Mouse (Mus musculus) erythroid progenitor cell, adult 5-6 weeks (primary cell): ENCODE data around the gene Ano1. TPM values are rescaled to one million over a fixed set of nuclear protein-coding genes. Genes with fewer than 3 reads are reported as not detected.

ENCODE experiments used
- ATAC-seq: replicated peaks from 2 replicates; pipeline ENCODE4 v1.8.0; 2016; ENCODE audit warnings: moderate number of reproducible peaks, mild to moderate bottlenecking, moderate TSS enrichment, inconsistent platforms; ENCODE audit not compliant: poor library complexity, low FRiP score, severe bottlenecking
- total RNA-seq, 2 experiments: library from RNA; stranded (forward) in 1 of 2; stranded (reverse) in 1 of 2; fragments of 150-400 nt in 1 of 2; fragments of 186-747, 209-891 nt in 1 of 2; gene quantifications; 2 replicates each; pipeline versions ENCODE4 v1.2.3 to v1.2.4; 2015 to 2017; ENCODE audit warnings: low replicate concordance in 2 of 2

The Ano1 gene
- total RNA-seq, 2 experiments from 2014 or later, result not detected

DNA sequence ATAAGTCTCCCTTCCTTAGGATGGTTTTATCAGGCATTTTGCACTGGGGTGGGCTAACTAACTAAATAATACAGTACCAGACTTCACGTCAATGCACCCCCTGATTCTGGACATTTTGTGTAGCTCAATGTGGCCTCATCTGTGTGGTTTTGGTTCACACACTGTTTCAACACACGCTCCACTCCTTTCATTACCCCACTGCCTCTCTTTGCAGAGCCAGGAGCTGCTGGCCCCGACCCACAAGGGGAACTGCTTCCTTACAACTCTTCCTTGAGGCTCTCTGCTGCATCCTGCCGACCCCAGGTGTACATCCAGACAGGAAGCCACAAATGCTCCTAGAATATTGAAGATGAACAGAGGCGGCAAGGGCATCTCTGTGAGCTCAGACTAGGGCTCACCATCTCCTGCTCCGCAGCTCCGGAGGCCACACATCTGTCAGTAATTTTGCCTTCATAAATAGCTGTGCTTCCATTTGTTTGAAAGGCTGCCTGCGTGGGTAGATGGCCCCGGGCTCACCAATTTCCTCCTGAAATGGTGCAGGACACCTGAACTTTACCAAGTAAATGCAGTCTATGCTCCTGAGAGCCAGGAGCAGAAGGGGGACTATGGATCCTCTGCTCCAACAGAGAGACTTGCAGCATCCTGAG is 17.8 kb upstream of the Ano1 start:
- no peak for ATAC-seq

DNA sequence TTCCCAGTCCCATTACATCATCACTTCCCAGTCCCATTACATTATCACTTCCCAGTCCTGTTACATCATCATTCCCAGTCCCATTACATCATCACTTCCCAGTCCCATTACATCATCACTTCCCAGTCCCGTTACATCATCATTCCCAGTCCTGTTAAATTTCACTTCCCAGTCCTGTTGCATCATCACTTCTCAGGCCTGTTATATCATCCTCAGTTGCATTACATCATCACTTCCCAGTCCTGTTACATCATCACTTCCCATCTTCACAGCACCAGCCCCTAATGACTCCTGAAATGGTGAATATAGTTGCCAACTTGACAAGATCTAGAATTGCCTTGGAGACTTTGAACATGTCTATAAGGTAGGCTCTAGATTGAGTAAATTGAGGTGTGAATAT is 17.1 kb upstream of the Ano1 start:
- ATAC-seq, result no peak

DNA sequence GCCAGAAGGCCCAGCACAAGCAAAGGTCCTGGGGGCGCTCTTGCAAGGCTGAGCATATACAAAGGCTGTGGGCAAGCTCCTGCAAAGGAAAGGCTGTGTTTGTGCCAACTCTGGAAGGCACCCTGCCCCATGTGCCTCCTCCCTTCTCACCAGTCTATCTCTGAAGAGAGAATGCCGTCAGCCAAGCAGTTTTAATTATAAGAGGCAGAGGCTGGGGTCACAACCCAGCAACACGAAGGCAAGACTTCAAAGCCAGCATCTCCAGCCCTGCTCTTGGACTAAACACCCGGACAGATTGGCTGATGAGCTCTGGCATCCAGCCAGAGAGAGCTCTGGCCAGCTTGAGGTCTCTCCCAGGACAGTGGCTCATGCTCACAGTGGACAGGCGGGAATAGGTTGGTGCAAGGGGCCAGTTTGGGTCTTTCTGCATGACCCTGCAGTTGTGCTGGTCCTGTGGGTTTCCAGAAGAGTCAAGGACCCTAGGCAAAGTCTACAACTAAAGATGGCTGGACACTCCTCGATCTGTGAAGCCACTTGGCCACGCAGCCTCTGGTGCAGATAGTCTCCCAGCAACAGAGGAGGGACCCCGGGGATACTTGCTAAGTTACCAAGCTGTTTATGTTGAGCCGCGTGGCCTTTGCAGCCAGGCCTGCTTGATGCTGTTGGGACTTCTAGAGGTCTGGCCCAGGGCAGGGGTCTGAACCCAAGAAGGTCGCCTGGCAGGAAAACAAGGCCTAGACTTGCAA is 12.9 kb upstream of the Ano1 start:
- no peak for ATAC-seq

DNA sequence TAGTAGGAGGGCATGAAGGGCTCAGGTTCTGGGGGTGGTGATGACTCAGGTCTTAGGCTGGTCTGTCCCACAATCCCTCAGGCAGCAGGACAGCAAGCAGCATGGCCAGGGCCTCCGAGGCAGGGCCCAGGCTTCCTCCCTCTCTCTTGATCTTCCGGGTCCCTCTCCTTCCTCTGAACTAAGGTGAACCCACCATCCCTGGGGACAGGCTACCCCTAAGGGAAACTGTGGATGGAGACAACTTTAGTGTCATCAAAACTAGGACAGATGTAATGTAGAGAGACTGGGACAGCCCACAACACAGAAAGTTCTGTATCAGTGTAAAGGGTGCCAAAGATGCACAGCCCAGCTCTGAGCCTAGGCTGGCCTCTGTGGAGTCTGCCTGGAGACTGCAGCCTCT is 12.2 kb upstream of the Ano1 start:
- ATAC-seq, result no peak

GRCm38 (mm10) chr7:144762496-144763235 is 10.9 kb upstream of the Ano1 start:
- ATAC-seq, result no peak

- ATAC-seq, result no peak
Observed at GRCm38 (mm10) chr7:144760228-144760627, 8.5 kb upstream of the Ano1 start.

GRCm38 (mm10) chr7:144759455-144759854 is 7.7 kb upstream of the Ano1 start:
- ATAC-seq, result no peak

DNA sequence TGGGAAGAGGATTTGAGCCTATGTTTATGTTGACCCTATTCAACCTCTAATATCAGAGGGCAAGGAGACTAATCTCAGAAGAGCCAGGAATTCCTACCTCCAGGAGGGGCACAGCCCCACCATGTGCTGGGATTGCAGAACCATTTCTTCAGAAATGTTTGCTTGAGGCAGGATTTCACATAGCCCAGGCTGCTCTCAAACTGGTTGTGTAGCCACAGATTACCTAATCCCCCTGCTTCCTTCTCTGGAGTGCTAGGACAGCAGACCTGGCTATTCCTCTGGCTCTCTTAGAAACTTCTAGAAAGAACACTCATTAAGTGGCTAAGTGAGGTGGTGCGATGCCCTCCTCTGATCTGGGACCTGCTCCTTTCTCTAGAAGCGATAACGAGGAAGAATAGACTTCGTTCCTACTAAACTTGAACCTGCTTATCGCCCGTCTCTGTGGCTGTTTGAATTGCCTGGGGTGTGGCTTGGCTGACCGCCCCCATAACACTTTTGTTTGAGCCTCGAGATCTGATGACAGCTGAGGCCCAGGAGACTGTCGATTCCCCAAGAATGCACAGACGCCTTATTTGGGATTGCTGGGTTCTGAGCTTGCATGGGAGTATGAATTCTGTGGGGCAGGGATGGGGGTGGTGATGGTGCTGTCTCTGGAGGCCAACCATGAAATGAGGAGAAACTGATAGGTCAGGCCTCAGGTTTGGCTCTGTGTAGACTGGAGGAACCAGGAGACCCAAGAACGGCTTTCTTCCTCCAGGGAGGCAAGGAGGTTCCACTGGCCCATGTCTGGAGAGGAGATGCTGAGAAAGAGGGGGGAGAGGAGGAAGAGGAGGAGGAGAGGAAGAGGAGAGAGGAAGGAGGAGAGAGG is 4.0 kb upstream of the Ano1 start:
- ATAC-seq, result no peak

GRCm38 (mm10) chr7:144754722-144755121 is 2.9 kb upstream of the Ano1 start:
- ATAC-seq, result no peak

- no peak for ATAC-seq
Observed at GRCm38 (mm10) chr7:144753657-144754031, 1.9 kb upstream of the Ano1 start.

DNA sequence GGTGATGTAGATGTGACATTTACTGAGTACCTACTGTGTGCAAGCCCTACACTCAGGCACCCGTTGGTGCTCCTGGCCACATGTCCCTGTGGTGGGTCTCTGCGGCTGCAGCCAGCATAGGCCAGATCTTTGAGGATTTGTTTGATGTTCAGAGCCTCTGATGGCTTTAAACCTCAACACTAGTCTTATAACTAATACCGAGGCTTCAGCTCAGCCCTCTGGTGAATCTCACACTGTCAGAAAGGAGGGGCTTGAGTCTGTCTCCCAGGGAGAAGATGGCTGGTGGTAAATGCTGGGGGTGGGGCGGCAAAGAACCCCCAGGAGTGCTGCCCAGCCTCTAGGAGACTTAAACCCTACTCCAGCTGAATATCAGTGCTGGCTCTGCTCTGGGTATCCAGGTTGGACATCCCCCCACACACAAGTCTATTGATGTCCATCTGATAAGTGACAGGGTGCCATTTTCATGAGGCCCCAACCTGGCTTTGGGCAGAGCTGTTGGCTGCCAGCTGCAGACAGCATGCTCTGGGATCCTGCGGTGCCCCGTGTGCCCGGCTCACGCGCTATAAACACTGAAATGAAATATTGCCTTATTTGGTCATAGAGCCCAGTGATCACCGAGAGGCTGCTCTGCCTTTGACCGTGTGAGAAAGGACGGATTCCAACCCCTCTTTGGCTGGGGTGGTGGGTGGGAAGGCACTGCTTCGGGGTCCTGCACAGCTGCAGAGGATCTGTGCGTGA is 1.3 kb upstream of the Ano1 start:
- no peak for ATAC-seq

DNA sequence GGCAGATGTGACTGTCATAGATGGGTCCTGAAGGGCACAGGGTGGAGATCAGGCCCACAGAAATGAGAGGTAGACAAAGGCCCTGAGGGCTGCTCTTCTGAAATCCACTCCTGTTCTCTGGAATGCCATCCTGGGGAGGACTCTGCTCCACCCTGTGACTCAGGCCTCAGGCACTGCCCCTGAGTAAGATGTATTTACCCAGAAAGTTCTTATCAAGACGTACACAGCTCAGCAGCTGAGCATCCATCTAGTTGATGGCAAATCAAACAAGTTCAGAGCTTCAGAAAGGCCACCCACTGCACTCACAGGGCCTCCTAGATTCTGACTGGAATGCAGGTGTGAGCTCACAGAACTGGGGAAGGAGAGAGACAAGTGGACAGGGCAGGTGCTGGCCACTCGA is 4.0 kb downstream of the Ano1 start:
- ATAC-seq, result no peak

DNA sequence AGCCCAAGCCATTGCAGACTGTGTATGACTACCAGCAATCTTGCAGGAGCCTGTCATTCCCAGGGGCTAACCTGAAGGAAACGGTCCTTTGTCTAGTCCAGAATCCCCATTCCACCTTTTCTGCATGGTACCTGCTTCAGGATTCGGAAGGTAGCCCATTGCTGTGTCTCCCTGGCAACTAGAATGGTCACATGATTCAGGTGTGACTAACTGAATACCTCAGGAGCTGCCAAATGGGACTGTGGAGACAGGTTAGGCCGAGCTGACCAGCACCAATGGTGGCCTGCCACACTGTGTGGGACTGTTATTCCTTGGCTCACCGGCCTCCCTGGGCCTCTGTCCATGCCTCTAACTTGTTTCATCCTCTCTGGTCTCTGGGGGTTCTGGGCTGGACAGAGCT is 5.3 kb downstream of the Ano1 start:
- ATAC-seq, result no peak

- no peak for ATAC-seq
Observed at GRCm38 (mm10) chr7:144743874-144744273, 7.9 kb downstream of the Ano1 start.

DNA sequence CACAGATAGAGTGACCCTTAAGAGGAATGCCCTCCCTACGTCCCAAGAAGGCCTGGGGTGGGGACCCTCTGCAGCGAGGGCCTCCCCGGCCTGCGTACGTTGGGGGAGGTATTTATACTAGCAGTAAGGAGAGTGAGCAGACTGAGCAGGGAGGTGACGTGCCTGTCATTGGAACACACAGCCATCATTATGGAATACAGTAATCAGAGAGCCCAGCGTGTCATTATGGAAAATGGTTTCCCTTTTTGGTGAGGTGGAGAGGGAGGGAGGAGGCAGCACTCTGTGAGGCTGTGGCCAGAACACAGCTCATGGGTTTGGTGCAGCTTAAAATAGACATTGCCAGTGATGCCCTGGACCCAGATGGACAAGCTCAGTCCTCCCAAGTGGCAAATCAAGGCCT is 11.1 kb downstream of the Ano1 start:
- no peak for ATAC-seq

DNA sequence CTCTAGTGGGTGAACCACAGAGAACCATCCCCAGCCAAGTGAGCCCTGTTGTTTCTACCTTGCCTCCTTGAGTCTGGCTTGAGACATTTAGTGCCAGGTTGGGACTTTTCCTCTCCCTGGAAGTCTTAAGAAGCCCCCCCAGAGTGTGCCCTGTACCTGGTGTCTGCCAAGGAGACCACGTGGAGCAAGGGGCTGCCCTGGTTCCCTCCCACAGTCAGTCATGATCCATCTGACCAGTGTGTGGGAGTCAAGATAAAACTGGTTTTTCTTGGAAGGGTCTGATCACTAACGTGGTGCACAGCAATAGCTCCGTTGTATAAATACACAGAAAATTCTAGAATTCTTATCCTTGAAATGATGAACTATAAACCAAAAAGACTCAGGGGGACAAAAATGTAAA is 12.0 kb downstream of the Ano1 start:
- ATAC-seq, result no peak

- ATAC-seq, result no peak
Observed at GRCm38 (mm10) chr7:144738357-144738798, 13.4 kb downstream of the Ano1 start.

- ATAC-seq, result peak; percentile 50
Observed at GRCm38 (mm10) chr7:144731897-144732291, 19.9 kb downstream of the Ano1 start.

DNA sequence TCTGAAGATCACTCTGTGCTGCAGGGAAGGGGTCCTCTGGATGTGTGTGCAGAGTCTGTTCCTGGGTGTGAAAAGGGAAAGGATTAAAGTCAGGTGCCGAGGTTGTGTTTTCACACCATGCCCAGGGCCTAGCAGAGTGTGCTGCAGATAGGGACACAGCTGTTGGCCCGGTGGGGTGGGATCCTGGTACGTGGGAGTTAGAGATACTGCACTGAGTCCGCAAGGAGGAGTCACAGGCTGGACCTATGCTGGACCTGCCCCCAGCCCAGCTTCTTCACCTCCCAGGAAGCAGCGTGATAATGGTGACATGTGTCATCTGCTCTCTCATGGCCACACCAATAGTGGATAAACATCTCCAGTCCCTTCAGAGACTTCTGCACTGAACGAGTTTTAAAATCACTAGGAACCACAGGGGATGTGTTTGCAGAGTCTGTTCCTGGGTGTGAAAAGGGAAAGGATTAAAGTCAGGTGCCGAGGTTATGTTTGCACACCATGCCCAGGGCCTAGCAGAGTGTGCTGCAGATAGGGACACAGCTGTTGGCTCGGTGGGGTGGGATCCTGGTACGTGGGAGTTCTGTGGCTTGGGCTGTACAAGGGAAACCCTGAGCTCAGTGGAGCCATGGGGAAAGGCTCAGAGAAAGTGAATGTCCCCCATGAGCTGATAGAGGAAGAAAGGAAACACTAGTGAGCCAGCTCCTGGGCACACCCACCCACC is 20.4 kb downstream of the Ano1 start:
- peak; percentile 65 for ATAC-seq
